Mouse (Mus musculus) neural tube, embryonic 15.5 days (tissue): ENCODE results near the gene Nudt8. TPM values are rescaled to one million over a fixed set of nuclear protein-coding genes. Genes with fewer than 3 reads are reported as not detected.

Experiments used
- ATAC-seq: fragments of 200-750 bp; cut with Nextera tagmentation; 2 replicates; pipeline ENCODE4 v1.8.0; 2017; ENCODE audit warnings: mild to moderate bottlenecking, moderate TSS enrichment, moderate library complexity; ENCODE audit not compliant: low FRiP score
- H3K27ac ChIP-seq: fragments of 300-500 bp; sonication (generic); replicated peaks from 2 replicates; pipeline ENCODE4 v1.5.1; 2015; ENCODE audit warnings: mild to moderate bottlenecking, inconsistent platforms
- H3K27me3 ChIP-seq: fragments of 300-500 bp; sonication (generic); replicated peaks from 2 replicates; pipeline ENCODE4 v1.6.1; 2015; ENCODE audit warnings: inconsistent platforms
- H3K36me3 ChIP-seq: fragments of 300-500 bp; sonication (generic); 2 replicates; pipeline ENCODE4 v1.6.1; 2015; ENCODE audit warnings: inconsistent platforms
- H3K4me1 ChIP-seq: fragments of 300-500 bp; sonication (generic); 2 replicates; pipeline ENCODE4 v1.6.1; 2015; ENCODE audit warnings: inconsistent platforms
- H3K4me2 ChIP-seq: fragments of 300-500 bp; sonication (generic); 2 replicates; pipeline ENCODE4 v1.6.1; 2015; ENCODE audit warnings: inconsistent platforms, mild to moderate bottlenecking, moderate library complexity
- H3K4me3 ChIP-seq: fragments of 300-500 bp; sonication (generic); replicated peaks from 2 replicates; pipeline ENCODE4 v1.5.1; 2015; ENCODE audit warnings: mild to moderate bottlenecking, inconsistent platforms
- H3K9ac ChIP-seq: fragments of 300-500 bp; sonication (generic); replicated peaks from 2 replicates; pipeline ENCODE4 v1.6.1; 2015; ENCODE audit warnings: mild to moderate bottlenecking, inconsistent platforms
- H3K9me3 ChIP-seq: fragments of 300-500 bp; sonication (generic); replicated peaks from 2 replicates; pipeline ENCODE4 v1.6.1; 2016; ENCODE audit warnings: inconsistent platforms
- WGBS: fragments of 180-500 bp; shearing (Covaris S2); methylation state at CpG from one replicate; pipeline ENCODE4 v1.1.7; 2015; ENCODE audit warnings: mixed read lengths; 5-methylcytosine and 5-hydroxymethylcytosine counted together
- polyA plus RNA-seq: library from polyadenylated mRNA; unstranded; fragments of >200 nt; fragmentation: Nextera tagmentation; extraction: Ambion mirVana; gene quantifications from 2 replicates; pipeline ENCODE4 v1.2.1, GENCODE M21; 2015

Nudt8 gene
- polyA plus RNA-seq, 1 experiment from 2014 or later: 26.1 TPM

DNA sequence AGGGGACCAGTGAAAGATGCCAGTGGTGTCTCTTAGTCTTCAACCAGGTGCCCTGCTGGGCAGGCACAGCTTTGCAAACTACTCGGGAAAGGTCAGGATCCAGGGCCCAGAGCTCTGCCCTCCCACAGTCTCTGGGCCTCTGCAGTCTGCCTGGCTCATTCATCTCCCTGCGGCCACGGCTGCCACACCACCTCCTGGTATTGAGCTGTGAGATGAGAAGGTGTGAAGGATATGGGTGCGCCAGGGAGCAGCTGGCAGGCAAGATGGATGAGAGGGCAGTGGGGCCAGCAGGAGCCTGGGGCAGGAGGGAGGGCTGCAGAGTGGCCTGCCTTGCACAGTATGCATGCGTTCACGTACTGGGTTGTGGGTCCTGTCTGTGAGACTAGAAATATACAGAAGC is 9.6 kb upstream of the Nudt8 start:
- no peaks in the 10 kb centered on the region for H3K9me3 ChIP-seq
- no peaks in the 10 kb centered on the region for H3K27me3 ChIP-seq
- H3K9ac ChIP-seq: no peak overlapping the region
- no peak for ATAC-seq
- no peak overlapping the region for H3K4me3 ChIP-seq
- no peaks in the 10 kb centered on the region for H3K36me3 ChIP-seq
- peaks cover 11% of the 10 kb centered on the region for H3K4me1 ChIP-seq
- 38% methylated on average over 6 of the region's 6 CpGs for WGBS
- no peak overlapping the region for H3K27ac ChIP-seq
- H3K4me2 ChIP-seq: no peak overlapping the region

DNA sequence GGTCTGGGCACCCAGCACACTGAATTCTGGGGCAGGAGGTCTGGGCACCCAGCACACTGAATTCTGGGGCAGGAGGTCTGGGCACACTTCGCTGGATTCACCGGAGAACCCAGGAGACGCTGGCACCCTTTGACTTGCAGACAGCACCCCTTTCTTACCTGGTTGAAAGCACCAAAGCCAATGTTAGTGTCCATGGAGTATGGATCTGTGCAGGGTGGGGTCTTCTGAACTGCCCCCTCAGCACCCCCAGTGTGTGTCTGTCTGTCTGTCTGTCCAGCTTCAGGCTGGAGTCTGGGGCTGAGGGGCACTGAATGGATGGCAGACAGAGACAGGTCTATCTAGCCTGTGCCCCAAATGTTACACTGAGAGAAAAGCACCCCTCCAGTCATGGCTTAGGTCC is 8.8 kb upstream of the Nudt8 start:
- no peaks in the 10 kb centered on the region for H3K36me3 ChIP-seq
- H3K4me2 ChIP-seq: no peak overlapping the region
- no peak overlapping the region for H3K27ac ChIP-seq
- H3K9me3 ChIP-seq: no peaks in the 10 kb centered on the region
- WGBS: 96% methylated on average over 3 of the region's 3 CpGs
- peaks cover 5% of the 10 kb centered on the region for H3K4me1 ChIP-seq
- no peak overlapping the region for H3K9ac ChIP-seq
- no peak overlapping the region for H3K4me3 ChIP-seq
- no peaks in the 10 kb centered on the region for H3K27me3 ChIP-seq
- ATAC-seq: no peak

DNA sequence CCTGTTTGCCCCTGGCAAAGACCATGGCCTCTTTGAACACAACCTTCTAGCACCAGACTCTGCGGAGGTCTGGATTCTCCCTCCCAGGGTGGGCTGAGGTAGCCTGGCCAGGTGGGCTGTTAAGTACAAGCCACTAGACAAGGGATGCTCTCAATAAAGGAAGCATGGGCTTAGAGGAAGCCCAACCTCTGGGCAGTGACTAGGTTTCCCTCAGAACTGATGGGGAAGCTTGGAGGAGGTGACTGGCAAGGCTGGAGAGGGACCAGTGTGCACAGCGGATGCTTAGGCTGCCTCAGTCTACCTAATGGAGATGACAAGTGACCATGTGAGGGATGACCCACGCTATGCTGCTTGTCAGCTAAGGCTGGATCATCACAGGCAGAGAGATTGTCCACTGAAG is 8.4 kb upstream of the Nudt8 start:
- Histone ChIP-seq H3K27me3 (no peaks in the 10 kb centered on the region), H3K9ac (no peak overlapping the region), H3K4me3 (no peak overlapping the region), H3K36me3 (no peaks in the 10 kb centered on the region), H3K4me2 (no peak overlapping the region), H3K27ac (no peak overlapping the region), H3K4me1 (peaks cover under 1% of the 10 kb centered on the region; the same call in 1 of the 2 replicates), H3K9me3 (no peaks in the 10 kb centered on the region)
- no peak for ATAC-seq
- 89% methylated on average over 3 of the region's 3 CpGs for WGBS

DNA sequence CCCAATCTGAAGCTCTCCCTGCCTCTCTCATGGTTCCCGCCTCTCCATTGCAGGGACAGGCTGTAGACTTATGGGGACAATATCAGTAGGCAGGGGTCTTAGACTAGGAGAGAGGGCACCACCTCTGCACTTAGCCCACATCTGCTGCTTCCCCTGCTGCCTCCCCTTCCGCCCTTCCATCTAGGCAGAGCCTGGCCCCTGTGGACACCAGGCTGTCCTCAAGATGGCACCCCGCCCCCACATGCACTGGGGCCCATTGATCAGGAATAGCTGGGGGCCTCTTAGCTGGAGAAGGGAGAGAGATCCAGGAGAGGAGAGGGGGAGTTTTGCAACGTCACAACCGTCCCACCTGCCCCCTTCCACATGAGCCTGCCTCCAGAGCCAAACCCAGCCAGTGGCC is 8.0 kb upstream of the Nudt8 start, which contains the start of gene Tbx10:
Gene Tbx10 (plus strand): TSS at position 337 of the 400 bp plus-strand sequence.
- 62% methylated on average over 5 of the region's 5 CpGs for WGBS

DNA sequence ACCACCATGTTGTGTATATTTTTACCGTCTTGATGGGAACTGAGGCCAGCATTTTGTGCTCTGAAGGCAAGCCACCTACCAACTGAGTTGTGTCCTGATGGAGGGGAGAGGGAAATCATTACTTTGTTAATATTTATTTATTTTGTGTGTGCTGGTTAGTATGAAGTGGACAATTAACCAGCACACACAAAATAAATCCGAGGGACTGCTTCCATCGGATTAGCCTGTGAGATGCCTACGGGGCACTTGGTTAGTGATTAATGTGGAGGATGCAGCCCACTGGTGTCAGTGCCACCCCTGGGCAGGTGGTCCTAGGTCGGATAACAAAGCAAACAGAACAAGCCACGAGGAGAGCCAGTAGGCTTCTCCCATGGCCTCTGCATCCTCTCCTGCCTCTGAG is 5.4 kb upstream of the Nudt8 start:
- Histone ChIP-seq H3K27ac (no peak overlapping the region), H3K4me2 (no peak overlapping the region), H3K9ac (no peak overlapping the region), H3K36me3 (no peaks in the 10 kb centered on the region), H3K27me3 (no peaks in the 10 kb centered on the region), H3K9me3 (no peaks in the 10 kb centered on the region), H3K4me3 (no peak overlapping the region), H3K4me1 (peaks cover 8% of the 10 kb centered on the region)
- no peak for ATAC-seq
- 69% methylated on average over 6 of the region's 6 CpGs for WGBS

More for the DNA sequence above, 8.0 kb upstream of the Nudt8 start, which contains the start of gene Tbx10:
- H3K36me3 ChIP-seq: no peaks in the 10 kb centered on the region
- H3K4me3 ChIP-seq: no peak within 1 kb of the TSS
- H3K4me2 ChIP-seq: no peak within 1 kb of the TSS
- no peak for ATAC-seq
- no peaks in the 10 kb centered on the region for H3K9me3 ChIP-seq
- H3K27ac ChIP-seq: no peak within 1 kb of the TSS
- H3K27me3 ChIP-seq: no peaks in the 10 kb centered on the region
- no peak within 1 kb of the TSS for H3K9ac ChIP-seq
- H3K4me1 ChIP-seq: no peaks in the 10 kb centered on the region

DNA sequence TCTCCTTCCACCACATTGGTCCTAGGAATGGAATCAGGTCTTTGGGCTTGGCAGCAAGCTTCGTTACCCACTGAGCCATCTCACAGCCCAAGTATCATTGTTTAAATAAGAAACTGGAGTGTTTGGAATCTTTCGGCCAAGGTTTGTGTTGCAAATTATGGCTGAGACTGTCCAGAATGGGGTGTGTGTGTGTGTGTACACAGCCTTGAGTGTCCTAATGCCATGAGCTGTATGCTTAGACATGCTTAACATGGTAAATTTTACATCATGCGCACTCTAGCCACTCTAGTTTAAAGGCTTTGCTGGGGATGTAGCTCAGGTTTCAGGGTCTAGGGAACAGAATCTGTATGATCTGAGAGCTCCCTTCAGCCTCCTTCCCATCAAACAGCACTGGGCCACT is 4.9 kb upstream of the Nudt8 start:
- ATAC-seq: no peak
- Histone ChIP-seq H3K4me1 (peaks cover 9% of the 10 kb centered on the region), H3K9ac (no peak overlapping the region), H3K27ac (no peak overlapping the region), H3K4me2 (no peak overlapping the region), H3K4me3 (no peak overlapping the region), H3K27me3 (no peaks in the 10 kb centered on the region), H3K9me3 (no peaks in the 10 kb centered on the region), H3K36me3 (no peaks in the 10 kb centered on the region)
- WGBS: 89% methylated on average over 3 of the region's 3 CpGs

DNA sequence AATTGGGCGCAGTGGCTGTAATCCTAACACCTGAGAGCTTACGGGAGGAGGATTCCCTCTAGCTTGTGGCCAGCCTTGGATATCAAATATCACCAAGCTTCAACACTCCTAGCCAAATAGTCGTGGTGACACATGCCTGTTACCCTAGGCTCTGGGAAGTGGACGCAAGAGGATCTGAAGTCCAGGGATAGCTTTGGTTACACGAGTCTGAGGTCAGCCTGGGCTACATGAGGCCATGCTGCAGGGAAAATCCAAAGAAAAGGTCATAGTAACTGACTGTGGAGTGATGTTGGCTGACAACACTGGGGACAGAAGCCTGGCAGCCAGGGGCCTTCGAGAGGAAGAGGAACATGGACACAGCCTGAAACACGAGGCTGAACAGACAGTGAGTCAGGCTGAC is 4.3 kb upstream of the Nudt8 start:
- Histone ChIP-seq H3K27ac (no peak overlapping the region), H3K9me3 (no peaks in the 10 kb centered on the region), H3K4me1 (peaks cover 13% of the 10 kb centered on the region), H3K27me3 (no peaks in the 10 kb centered on the region), H3K4me2 (no peak overlapping the region), H3K9ac (no peak overlapping the region), H3K36me3 (no peaks in the 10 kb centered on the region), H3K4me3 (no peak overlapping the region)
- 79% methylated on average over 7 of the region's 7 CpGs for WGBS
- ATAC-seq: no peak

DNA sequence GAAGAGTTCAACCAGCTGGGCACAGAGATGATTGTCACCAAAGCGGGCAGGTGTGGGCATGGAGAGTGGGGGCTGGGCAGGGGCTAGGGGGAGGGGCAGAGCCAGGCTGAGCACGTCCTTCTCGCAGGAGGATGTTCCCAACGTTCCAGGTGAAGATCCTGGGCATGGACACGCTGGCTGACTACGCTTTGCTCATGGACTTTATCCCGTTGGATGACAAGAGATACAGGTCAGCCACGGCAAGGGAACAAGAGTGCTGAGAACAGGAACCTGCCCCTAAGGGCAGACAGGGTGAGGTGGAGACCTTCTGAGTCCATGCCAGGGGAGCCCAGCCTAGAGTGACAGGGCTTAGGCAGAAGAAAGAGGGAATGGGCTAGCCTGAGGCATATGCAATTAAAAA is 3.6 kb upstream of the Nudt8 start:
- Histone ChIP-seq H3K4me2 (no peak overlapping the region), H3K4me1 (peaks cover 19% of the 10 kb centered on the region), H3K9me3 (no peaks in the 10 kb centered on the region), H3K27me3 (no peaks in the 10 kb centered on the region), H3K27ac (no peak overlapping the region), H3K9ac (no peak overlapping the region), H3K36me3 (no peaks in the 10 kb centered on the region), H3K4me3 (no peak overlapping the region)
- 86% methylated on average over 8 of the region's 8 CpGs for WGBS
- no peak for ATAC-seq

DNA sequence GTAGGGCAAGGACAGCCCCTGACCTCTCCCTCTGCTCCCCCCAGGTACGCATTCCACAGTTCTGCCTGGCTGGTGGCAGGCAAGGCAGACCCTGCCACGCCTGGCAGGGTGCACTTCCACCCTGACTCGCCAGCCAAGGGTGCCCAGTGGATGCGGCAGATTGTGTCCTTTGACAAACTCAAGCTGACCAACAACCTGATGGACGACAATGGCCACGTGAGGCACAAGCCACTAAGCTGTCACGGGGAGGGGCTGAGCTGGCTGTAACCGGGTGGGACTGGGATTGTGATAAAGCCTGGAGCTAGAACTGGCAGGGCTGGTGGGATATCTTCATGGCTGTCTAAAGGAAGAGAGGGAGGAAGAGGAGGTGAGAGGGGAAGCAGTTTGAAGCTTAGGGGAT is 3.1 kb upstream of the Nudt8 start:
- Histone ChIP-seq H3K4me1 (peaks cover 22% of the 10 kb centered on the region), H3K9ac (no peak overlapping the region), H3K9me3 (no peaks in the 10 kb centered on the region), H3K36me3 (no peaks in the 10 kb centered on the region), H3K27me3 (no peaks in the 10 kb centered on the region), H3K4me2 (no peak overlapping the region), H3K27ac (no peak overlapping the region), H3K4me3 (no peak overlapping the region)
- WGBS: 69% methylated on average over 8 of the region's 8 CpGs
- no peak for ATAC-seq

DNA sequence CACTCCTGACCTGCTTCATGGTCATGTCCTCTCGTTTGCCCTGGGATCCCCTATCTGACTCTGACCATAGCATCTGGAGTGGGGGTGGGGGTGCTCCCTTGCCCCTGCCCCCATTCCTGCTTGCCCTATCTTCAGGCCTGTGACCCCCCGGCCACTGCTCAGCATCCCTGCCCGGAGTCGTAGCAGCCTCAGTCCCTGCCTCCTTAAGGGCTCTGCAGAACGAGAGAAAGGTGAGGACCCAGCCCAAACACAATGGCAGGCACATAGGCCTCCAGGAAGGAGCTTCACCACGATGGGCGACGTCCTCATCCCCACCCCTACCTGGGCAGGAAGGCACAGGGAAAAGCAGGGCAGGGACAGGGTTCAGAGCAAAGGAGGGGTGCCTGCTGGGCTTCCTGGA is 2.0 kb upstream of the Nudt8 start:
- H3K36me3 ChIP-seq: no peaks in the 10 kb centered on the region
- WGBS: 81% methylated on average over 8 of the region's 8 CpGs
- ATAC-seq: no peak

DNA sequence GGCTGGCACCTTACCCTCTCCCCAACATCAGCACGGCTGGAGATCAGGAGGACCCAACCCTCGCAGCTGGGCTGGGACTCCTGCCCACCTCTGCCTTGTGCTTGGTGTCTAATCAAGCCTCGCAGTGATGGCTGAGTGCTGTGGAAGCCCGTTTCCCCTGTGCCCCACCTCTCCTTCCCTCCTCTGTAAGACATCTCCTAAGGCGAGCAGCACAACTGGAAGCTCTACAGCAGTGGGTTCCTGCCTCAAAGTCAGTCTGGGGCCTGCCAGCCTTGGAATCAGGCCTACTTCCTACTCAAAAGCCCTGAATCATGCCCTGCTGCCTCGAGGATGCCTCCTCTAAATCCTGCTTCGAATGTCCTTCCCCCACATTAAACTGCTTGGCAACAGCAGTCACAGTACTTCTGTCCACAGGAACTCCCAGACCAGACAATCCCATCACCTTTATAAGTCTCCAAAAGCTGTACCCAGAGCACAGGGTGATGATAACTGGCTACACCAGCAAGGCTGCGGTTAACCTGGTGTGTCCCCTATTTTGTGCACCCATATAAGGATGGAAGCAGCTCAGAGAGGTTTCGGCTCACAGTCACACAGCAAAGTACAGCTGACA is 1.2 kb upstream of the Nudt8 start:
- H3K9ac ChIP-seq: peak overlapping the region; percentile 44
- H3K27me3 ChIP-seq: no peaks in the 10 kb centered on the region
- H3K4me2 ChIP-seq: peak overlapping the region; percentile 80
- peaks cover 22% of the 10 kb centered on the region for H3K4me1 ChIP-seq
- peak overlapping the region; percentile 83 for H3K4me3 ChIP-seq
- no peaks in the 10 kb centered on the region for H3K36me3 ChIP-seq
- no peak overlapping the region for H3K27ac ChIP-seq
- ATAC-seq: no peak
- H3K9me3 ChIP-seq: no peaks in the 10 kb centered on the region
- WGBS: 85% methylated on average over 9 of the region's 9 CpGs

More for the DNA sequence above, 2.0 kb upstream of the Nudt8 start:
- Histone ChIP-seq H3K9ac (no peak overlapping the region), H3K4me1 (peaks cover 22% of the 10 kb centered on the region), H3K27ac (no peak overlapping the region), H3K9me3 (no peaks in the 10 kb centered on the region), H3K4me3 (no peak overlapping the region), H3K4me2 (no peak overlapping the region), H3K27me3 (no peaks in the 10 kb centered on the region)

DNA sequence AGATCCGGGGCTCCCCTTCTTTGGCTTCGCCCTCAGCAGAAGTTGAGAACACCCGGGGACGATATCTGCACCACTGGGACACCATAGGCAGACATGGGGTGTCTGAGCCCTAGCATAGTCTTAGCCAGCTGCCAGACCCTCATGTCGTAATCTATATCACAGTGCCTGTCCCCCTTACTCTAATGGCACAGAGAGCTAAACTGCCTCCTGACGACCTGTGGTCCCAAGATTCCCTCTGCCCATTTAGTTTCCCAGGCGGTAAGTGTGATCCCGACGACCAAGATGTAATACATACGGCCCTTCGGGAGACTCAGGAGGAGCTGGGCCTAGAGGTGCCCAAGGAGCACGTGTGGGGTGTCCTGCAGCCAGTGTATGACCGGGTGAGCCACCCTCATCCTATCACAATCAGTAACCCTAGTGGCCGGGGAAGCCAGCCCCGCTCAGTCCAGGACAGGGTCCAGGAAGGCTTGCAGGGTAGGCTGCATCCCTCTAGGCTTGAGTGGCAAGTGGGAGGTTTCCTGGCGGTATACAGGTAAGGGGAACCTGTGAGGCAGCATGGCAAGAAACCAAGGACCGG is 657 bp downstream of the Nudt8 start:
- ATAC-seq: peak; percentile 15

More for the DNA sequence above, 657 bp downstream of the Nudt8 start:
- WGBS: 18% methylated on average over 17 of the region's 17 CpGs
- no peaks in the 10 kb centered on the region for H3K27me3 ChIP-seq
- peak overlapping the region; percentile 83 for H3K4me3 ChIP-seq
- peaks cover 4% of the 10 kb centered on the region for H3K36me3 ChIP-seq
- H3K4me2 ChIP-seq: peak overlapping the region; percentile 80
- H3K9me3 ChIP-seq: no peaks in the 10 kb centered on the region
- H3K4me1 ChIP-seq: peaks cover 22% of the 10 kb centered on the region
- H3K9ac ChIP-seq: peak overlapping the region; percentile 93
- H3K27ac ChIP-seq: peak overlapping the region; percentile 97
